Mouse (Mus musculus): ENCODE measurements at regions not wholly inside any gene's neighbourhood (a gene's known extent, or its start where the extent isn't known, plus 50 kb on each side); places are given as distances from the start of the nearest gene placed in this dataset.

DNA sequence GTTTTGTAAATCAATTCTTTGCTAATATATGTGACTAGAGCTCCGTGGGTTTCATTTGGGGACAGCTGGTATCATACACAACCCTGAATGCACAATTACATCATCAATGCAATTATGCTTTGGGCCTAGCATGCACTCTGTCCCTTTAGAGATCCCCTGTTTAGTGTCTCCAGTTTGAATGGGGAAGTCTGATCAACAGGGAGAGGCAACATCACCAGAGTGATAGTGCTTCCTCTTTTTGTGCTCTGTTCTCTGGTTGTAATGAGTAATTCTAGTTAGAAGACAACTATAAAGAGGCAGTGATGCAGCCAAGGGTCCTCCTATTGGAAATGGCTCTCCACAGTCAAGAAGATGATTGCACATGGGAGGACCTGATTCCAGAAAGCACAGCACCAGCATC lies 158.7 kb upstream of the Tbca start:
- TF ChIP-seq TCF12 (IDR thresholded peaks at IDR 0.05; ENCODE audit: insufficient read depth, poor library complexity, severe bottlenecking) = no peak
- TF ChIP-seq POLR2A (IDR thresholded peaks at IDR 0.05; ENCODE audit: insufficient read length, low read depth) = no peak
- TF ChIP-seq POLR2AphosphoS2 (IDR thresholded peaks at IDR 0.05; ENCODE audit: insufficient read length, low read depth) = no peak
- no peak for TF ChIP-seq MYOG (IDR thresholded peaks at IDR 0.05; ENCODE audit: control insufficient read depth in 1 of 3, insufficient read depth in 1 of 3, insufficient read length in 2 of 3, low read depth in 2 of 3)
- no peak for TF ChIP-seq MYOD1 (IDR thresholded peaks at IDR 0.05; ENCODE audit: control insufficient read depth in 1 of 3, insufficient read length in 2 of 3, low read depth in 2 of 3)

Measured in myocyte (in vitro differentiated cells).